Mouse (Mus musculus) cerebellum, adult 2 months (tissue): ENCODE results near the gene Bora. TPM values are rescaled to one million over a fixed set of nuclear protein-coding genes. Genes with fewer than 3 reads are reported as not detected.
A peak's percentile ranks its signal among the peaks of the same experiment; 100 is the strongest.
"Not testable (repeated sequence)": the region's sequence is repeated elsewhere in the genome, so short reads cannot be mapped to it uniquely, and the experiment has no call there.

ENCODE experiments used
- DNase-seq, 2 experiments: peaks; one replicate each; pipeline ENCODE4 v3.0.0; 2021
- H3K27ac ChIP-seq: fragments of 200-500 bp; 2 replicates; pipeline ENCODE4 v1.5.1; 2012; ENCODE audit warnings: low read length, control low read depth, inconsistent platforms; ENCODE audit not compliant: insufficient read depth
- H3K27me3 ChIP-seq: fragments of 200-500 bp; 2 replicates; pipeline ENCODE4 v1.6.1; 2012; ENCODE audit warnings: inconsistent platforms, mild to moderate bottlenecking, low read length, moderate library complexity; ENCODE audit not compliant: control insufficient read depth, insufficient read depth
- H3K4me1 ChIP-seq: fragments of 200-500 bp; 2 replicates; pipeline ENCODE4 v1.6.1; 2011; ENCODE audit warnings: low read length; ENCODE audit not compliant: control insufficient read depth, insufficient read depth
- H3K4me3 ChIP-seq: fragments of 200-500 bp; replicated peaks from 2 replicates; pipeline ENCODE3; 2011; ENCODE audit warnings: mild to moderate bottlenecking, low read depth, low read length, control low read depth; ENCODE audit not compliant: insufficient read depth
- CTCF ChIP-seq: fragments of 200-500 bp; IDR thresholded peaks from 2 replicates; pipeline ENCODE4 v1.5.1; 2011; ENCODE audit warnings: low read depth, mild to moderate bottlenecking, control low read depth, low read length, moderate library complexity, borderline replicate concordance; ENCODE audit not compliant: insufficient read depth
- POLR2A ChIP-seq: fragments of 200-500 bp; IDR thresholded peaks from 2 replicates; pipeline ENCODE4 v1.6.1; 2011; ENCODE audit warnings: low read length, control low read depth, borderline replicate concordance; ENCODE audit not compliant: insufficient read depth
- WGBS: fragments of 180-500 bp; shearing (Covaris S2); methylation state at CpG from one replicate; pipeline ENCODE4 v1.1.7; 2018; 5-methylcytosine and 5-hydroxymethylcytosine counted together
- polyA plus RNA-seq: library from polyadenylated mRNA; depleted of rRNA; stranded (reverse); fragments of >200 nt; gene quantifications from 2 replicates; pipeline ENCODE4 v1.2.3, GENCODE M21; 2012

The Bora gene
- polyA plus RNA-seq, 1 experiment = 4.3 TPM

GRCm38 (mm10) chr14:99031337-99031873 lies 14.6 kb upstream of the Bora start:
- Histone ChIP-seq H3K27me3 (no peaks in the 10 kb centered on the region), H3K4me1 (no peaks in the 10 kb centered on the region), H3K4me3 (no peak overlapping the region), H3K27ac (no peak overlapping the region)
- no peak for DNase-seq
- 72% methylated on average over 5 of the region's 5 CpGs for WGBS
- TF ChIP-seq POLR2A (no peak), CTCF (no peak)

- no peak for DNase-seq
- Histone ChIP-seq H3K27me3 (no peaks in the 10 kb centered on the region), H3K4me1 (no peaks in the 10 kb centered on the region), H3K27ac (no peak overlapping the region), H3K4me3 (no peak overlapping the region)
- 82% methylated on average over 5 of the region's 5 CpGs for WGBS
- TF ChIP-seq CTCF = no peak
- no peak for TF ChIP-seq POLR2A
Observed at GRCm38 (mm10) chr14:99032596-99032995, 13.4 kb upstream of the Bora start.

GRCm38 (mm10) chr14:99034851-99035250 lies 11.2 kb upstream of the Bora start:
- WGBS = 89% methylated on average over 8 of the region's 8 CpGs
- H3K27me3 ChIP-seq, DNase-seq: not testable (repeated sequence)

GRCm38 (mm10) chr14:99036039-99036438 lies 10.0 kb upstream of the Bora start:
- 81% methylated on average over 4 of the region's 4 CpGs for WGBS

More at GRCm38 (mm10) chr14:99034851-99035250, 11.2 kb upstream of the Bora start:
- H3K27ac ChIP-seq, H3K4me1 ChIP-seq, H3K4me3 ChIP-seq: not testable (repeated sequence)

GRCm38 (mm10) chr14:99037703-99038102 lies 8.3 kb upstream of the Bora start:
- H3K4me1 ChIP-seq = no peaks in the 10 kb centered on the region
- H3K27ac ChIP-seq = no peak overlapping the region
- H3K27me3 ChIP-seq = no peaks in the 10 kb centered on the region
- TF ChIP-seq POLR2A (no peak), CTCF (no peak)
- no peak overlapping the region for H3K4me3 ChIP-seq
- WGBS = 86% methylated on average over 2 of the region's 2 CpGs
- DNase-seq = no peak

More at GRCm38 (mm10) chr14:99036039-99036438, 10.0 kb upstream of the Bora start:
- Histone ChIP-seq H3K27me3 (no peaks in the 10 kb centered on the region), H3K4me3 (no peak overlapping the region), H3K4me1 (no peaks in the 10 kb centered on the region), H3K27ac (no peak overlapping the region)
- TF ChIP-seq POLR2A (no peak), CTCF (no peak)
- DNase-seq = no peak

GRCm38 (mm10) chr14:99039308-99039707 lies 6.7 kb upstream of the Bora start:
- WGBS = 59% methylated on average over 5 of the region's 5 CpGs
- not testable (repeated sequence) for H3K27ac ChIP-seq, H3K4me3 ChIP-seq, H3K27me3 ChIP-seq, H3K4me1 ChIP-seq, DNase-seq

- WGBS = 66% methylated on average over 4 of the region's 4 CpGs
- TF ChIP-seq CTCF = no peak
- TF ChIP-seq POLR2A = no peak
- no peak overlapping the region for H3K27ac ChIP-seq
Observed at GRCm38 (mm10) chr14:99041416-99041815, 4.6 kb upstream of the Bora start.

GRCm38 (mm10) chr14:99043499-99043898 lies 2.5 kb upstream of the Bora start:
- DNase-seq = no peak
- 47% methylated on average over 1 of the region's 1 CpGs for WGBS
- H3K27ac ChIP-seq = no peak overlapping the region
- no peak for TF ChIP-seq CTCF
- TF ChIP-seq POLR2A = no peak
- no peak overlapping the region for H3K4me3 ChIP-seq
- H3K4me1 ChIP-seq = peaks cover 8% of the 10 kb centered on the region
- H3K27me3 ChIP-seq = no peaks in the 10 kb centered on the region

More at GRCm38 (mm10) chr14:99041416-99041815, 4.6 kb upstream of the Bora start:
- no peak for DNase-seq
- Histone ChIP-seq H3K27me3 (no peaks in the 10 kb centered on the region), H3K4me1 (peaks cover 8% of the 10 kb centered on the region), H3K4me3 (no peak overlapping the region)

GRCm38 (mm10) chr14:99044096-99044495 lies 1.9 kb upstream of the Bora start:
- no peaks in the 10 kb centered on the region for H3K27me3 ChIP-seq
- TF ChIP-seq POLR2A (no peak), CTCF (no peak)
- WGBS = 13% methylated on average over 10 of the region's 10 CpGs
- peak in 1 of 2 experiments; percentile 30 for DNase-seq
- H3K4me1 ChIP-seq = peaks cover 8% of the 10 kb centered on the region
- peak overlapping the region; percentile 10 for H3K4me3 ChIP-seq
- no peak overlapping the region for H3K27ac ChIP-seq
